9 mouse cellular contexts compared by ENCODE assay signal in the genomic region with DNA sequence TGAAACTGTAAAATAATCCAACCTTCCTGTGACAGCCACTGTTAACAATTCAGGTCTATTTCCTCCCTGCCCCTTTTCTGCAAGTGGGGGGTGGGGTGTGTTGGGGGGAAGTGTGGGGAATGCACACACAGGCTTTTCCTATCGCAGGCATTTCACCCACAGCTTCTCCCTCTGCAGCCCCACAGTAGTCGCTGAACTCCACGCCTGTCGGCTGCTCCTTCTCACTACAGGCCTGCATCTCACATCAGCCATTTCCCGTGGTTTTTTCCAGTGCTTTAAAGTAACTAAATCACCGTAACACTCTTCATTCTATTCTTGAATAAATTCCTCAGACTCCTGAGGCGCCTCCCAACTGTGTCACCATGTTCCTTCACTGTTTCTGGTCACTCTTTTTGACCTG. TPM values are rescaled to one million over a fixed set of nuclear protein-coding genes. Genes with fewer than 3 reads are reported as not detected.
DNase-seq lines count a peak whose midpoint lies in the region; ATAC-seq and TF ChIP-seq lines count a peak whose summit lies in the region.
"Had no signal": no experiment of that assay in that cellular context is flagged by ENCODE, and none has a peak within 500 bp of the region (broad histone marks: within the 10 kb centered on the region; RNA-seq: fewer than 3 reads in every experiment).

No protein-coding gene starts in this region.

- 0 out of 2 replicates have a peak, but pooled peaks have one; percentile 3 for TF ChIP-seq CTCF in lung, adult 2 months (IDR thresholded peaks at IDR 0.05; ENCODE audit: insufficient read depth, low read length)

- 18% methylated on average over 7 of the region's 7 CpGs for WGBS in lung, adult 2 months
- WGBS in forebrain, embryonic 13.5 days, result 9% methylated on average over 7 of the region's 7 CpGs
- 17% methylated on average over 7 of the region's 7 CpGs for WGBS in stomach, embryonic 14.5 days

- no peaks in the 10 kb centered on the region for H3K36me3 ChIP-seq in forebrain, embryonic 13.5 days (ENCODE audit: poor library complexity, severe bottlenecking)
- H3K36me3 ChIP-seq in stomach, embryonic 14.5 days (ENCODE audit: control insufficient read depth, insufficient read depth, low read length), result no peaks in the 10 kb centered on the region

- no peak overlapping the region for H3K4me3 ChIP-seq in lung, adult 2 months (replicated peaks; ENCODE audit: extremely low read depth, low read depth, low read length)
- 0 out of 2 replicates have a peak overlapping the region, but pooled peaks have one; percentile 5 for H3K4me3 ChIP-seq in forebrain, embryonic 13.5 days
- no peak overlapping the region for H3K4me3 ChIP-seq in stomach, embryonic 14.5 days (ENCODE audit: low read depth, low read length)

- peaks cover 23% of the 10 kb centered on the region for H3K4me1 ChIP-seq in lung, adult 2 months (ENCODE audit: control insufficient read depth, insufficient read depth, low read length)
- peaks cover 65% of the 10 kb centered on the region for H3K4me1 ChIP-seq in forebrain, embryonic 13.5 days
- H3K4me1 ChIP-seq in stomach, embryonic 14.5 days (ENCODE audit: control insufficient read depth, insufficient read depth, low read length), result peaks cover 44% of the 10 kb centered on the region

- peak overlapping the region; percentile 35 for H3K9ac ChIP-seq in forebrain, embryonic 13.5 days
- no peak overlapping the region for H3K9ac ChIP-seq in stomach, embryonic 14.5 days (replicated peaks; ENCODE audit: low read depth, low read length)

- H3K4me2 ChIP-seq in forebrain, embryonic 13.5 days, result peak overlapping the region; percentile 38
- peak overlapping the region; percentile 32 for H3K4me2 ChIP-seq in stomach, embryonic 14.5 days (replicated peaks; ENCODE audit: low read depth, low read length)

- no peaks in the 10 kb centered on the region for H3K9me3 ChIP-seq in forebrain, embryonic 13.5 days (replicated peaks)
- no peaks in the 10 kb centered on the region for H3K9me3 ChIP-seq in stomach, embryonic 14.5 days (ENCODE audit: control insufficient read depth, low read depth, low read length)
- H3K9me3 ChIP-seq: megakaryocyte, embryonic 14.5 days had no signal

- no peak for DNase-seq in lung, adult 2 months
- no peak for DNase-seq in lung, postnatal 10 days
- peak; percentile 39 to 61 for DNase-seq in kidney, postnatal 4 days
- no peak for DNase-seq in layer of hippocampus, postnatal 36 days
- no peak for DNase-seq in right cerebral cortex, adult 18-20 months

- H3K27ac ChIP-seq in forebrain, embryonic 13.5 days, result peak overlapping the region; percentile 62
- H3K27ac ChIP-seq in stomach, embryonic 14.5 days (ENCODE audit: low read length), result peak overlapping the region; percentile 72

- TF ChIP-seq POLR2A in lung, adult 2 months (IDR thresholded peaks at IDR 0.05; ENCODE audit: borderline replicate concordance, extremely low read depth, low read depth, low read length), result no peak

- no peaks in the 10 kb centered on the region; the same call in 1 of the 2 replicates for H3K27me3 ChIP-seq in forebrain, embryonic 13.5 days
- H3K27me3 ChIP-seq in stomach, embryonic 14.5 days (ENCODE audit: control insufficient read depth, insufficient read depth, low read length), result no peaks in the 10 kb centered on the region
- H3K27me3 ChIP-seq: Patski had no signal

- ATAC-seq in forebrain, embryonic 13.5 days, result no peak
- ATAC-seq in stomach, embryonic 14.5 days (ENCODE audit: insufficient number of reproducible peaks, insufficient read depth, low FRiP score, low read depth), result no peak

RNA-seq across cellular contexts. Expression of a gene that starts 17.9 kb away (rescaled TPM):
- 36.2 and 37.7 TPM in 2 replicates for polyA plus RNA-seq in lung, adult 2 months (2012; rRNA removed)
- polyA plus RNA-seq in forebrain, embryonic 13.5 days (2015; fragmentation: Nextera tagmentation; extraction: Ambion mirVana), result 6.5 and 7.2 TPM in 2 replicates
- 4.4 and 5.2 TPM in 2 replicates for polyA plus RNA-seq in stomach, embryonic 14.5 days (2014; fragmentation: Nextera tagmentation; extraction: Ambion mirVana)
- 10 to 100 TPM; 15.4 to 16.6 TPM for total RNA-seq in layer of hippocampus, postnatal 36 days (2021)

Comparison
In these comparisons a context has a peak if more than half of its experiments do, and no peak if none do; other contexts are left out.
1. DNase-seq: peak in kidney, postnatal 4 days (2 of 2); none in lung, adult 2 months (single experiment), lung, postnatal 10 days (single experiment), layer of hippocampus, postnatal 36 days (0 of 2) and right cerebral cortex, adult 18-20 months (single experiment).